In genomic region chr1:191197916-191198315, GRCm38 (mm10) we compare ENCODE assay signal across 1 mouse cellular context.
TF ChIP-seq lines count a peak whose summit lies in the region.

No protein-coding gene starts in this region.

TF ChIP-seq in CH12.LX, 34 proteins besides CTCF, POLR2A, EP300 and RAD21 (continued from another document):
- TF ChIP-seq SIN3A (IDR thresholded peaks at IDR 0.05; ENCODE audit: low read length) (peak; percentile 67; the same call in 1 of the 2 replicates), PAX5 (IDR thresholded peaks at IDR 0.05; ENCODE audit: low read length) (no peak), ZKSCAN1 (IDR thresholded peaks at IDR 0.05; ENCODE audit: borderline replicate concordance, low read depth, low read length) (no peak), ZMIZ1 (IDR thresholded peaks at IDR 0.05; ENCODE audit: low read depth, low read length) (no peak), TCF12 (IDR thresholded peaks at IDR 0.05; ENCODE audit: low read depth, low read length) (peak; percentile 91), MYC (IDR thresholded peaks at IDR 0.05; ENCODE audit: low read depth, low read length) (peak; percentile 86), MEF2A (IDR thresholded peaks at IDR 0.05; ENCODE audit: borderline replicate concordance, low read depth, low read length) (peak; percentile 88), USF2 (conservative IDR thresholded peaks at IDR 0.05; ENCODE audit: low read depth, low read length) (no peak)
